Mouse (Mus musculus) C2C12 (cell line): Measurements from ENCODE around the gene Cd9.

Experiments
- CEBPB ChIP-seq: IDR thresholded peaks from one replicate; pipeline ENCODE4 v1.6.1; 2011; ENCODE audit warnings: low read depth, mild to moderate bottlenecking, control low read depth, moderate library complexity
- CTCF ChIP-seq: IDR thresholded peaks from one replicate; pipeline ENCODE4 v1.5.1; 2011; ENCODE audit not compliant: control insufficient read depth, insufficient read depth, insufficient read length
- MAX ChIP-seq: IDR thresholded peaks from one replicate; pipeline ENCODE4 v1.6.1; 2011; ENCODE audit warnings: mild to moderate bottlenecking, control low read depth
- MYOD1 ChIP-seq: IDR thresholded peaks from one replicate; pipeline ENCODE4 v1.6.1; 2011; ENCODE audit warnings: low read depth; ENCODE audit not compliant: control insufficient read depth, insufficient read length
- MYOG ChIP-seq: IDR thresholded peaks from one replicate; pipeline ENCODE4 v1.6.1; 2011; ENCODE audit not compliant: control insufficient read depth, insufficient read length; ENCODE audit errors: extremely low read depth
- USF1 ChIP-seq: IDR thresholded peaks from one replicate; pipeline ENCODE4 v1.6.1; 2011; ENCODE audit warnings: low read depth, mild to moderate bottlenecking, control low read depth, moderate library complexity

GRCm38 (mm10) chr6:125512950-125513596, 18.5 kb upstream of the Cd9 start:
- TF ChIP-seq CTCF, result no peak
- TF ChIP-seq CEBPB, result no peak
- TF ChIP-seq MAX, result no peak
- TF ChIP-seq MYOD1, result no peak
- no peak for TF ChIP-seq USF1
- TF ChIP-seq MYOG, result no peak
